Mouse (Mus musculus): ENCODE measurements around the gene Kbtbd4. TPM values are rescaled to one million over a fixed set of nuclear protein-coding genes. Genes with fewer than 3 reads are reported as not detected.

Gene Kbtbd4
- polyA plus RNA-seq, 1 experiment from 2014 or later = 58.0 TPM

DNA sequence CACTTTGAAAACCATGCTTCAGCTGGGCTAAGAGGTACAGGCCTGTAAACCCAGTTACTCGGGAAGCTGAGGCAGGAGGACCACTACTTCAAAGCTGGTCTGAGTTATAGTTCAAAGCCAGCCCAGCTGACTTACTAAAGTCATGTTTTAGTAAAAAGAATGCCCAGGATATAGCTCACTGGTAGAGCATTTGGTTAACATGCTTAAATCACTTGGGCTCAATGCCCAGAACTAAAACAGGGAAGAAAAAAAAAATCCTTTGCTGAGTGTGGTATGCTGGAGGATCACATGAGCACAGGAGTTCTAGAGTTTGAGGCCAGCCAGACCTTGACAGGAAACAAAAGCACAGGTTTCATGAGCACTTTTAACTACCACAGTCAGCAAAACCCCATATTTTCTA, 7.1 kb downstream of the Kbtbd4 start:
- H3K27me3 ChIP-seq = no peaks in the 10 kb centered on the region
- no peak for ATAC-seq (ENCODE audit: low FRiP score, low read depth)
- H3K27ac ChIP-seq (replicated peaks) = no peak overlapping the region
- peaks cover 35% of the 10 kb centered on the region for H3K4me1 ChIP-seq (replicated peaks)
- H3K4me3 ChIP-seq = no peak overlapping the region
- peaks cover 61% of the 10 kb centered on the region for H3K36me3 ChIP-seq
- H3K9ac ChIP-seq = no peak overlapping the region
- no peak overlapping the region for H3K4me2 ChIP-seq
- WGBS = 89% methylated on average over 1 of the region's 1 CpGs
- H3K9me3 ChIP-seq = no peaks in the 10 kb centered on the region

DNA sequence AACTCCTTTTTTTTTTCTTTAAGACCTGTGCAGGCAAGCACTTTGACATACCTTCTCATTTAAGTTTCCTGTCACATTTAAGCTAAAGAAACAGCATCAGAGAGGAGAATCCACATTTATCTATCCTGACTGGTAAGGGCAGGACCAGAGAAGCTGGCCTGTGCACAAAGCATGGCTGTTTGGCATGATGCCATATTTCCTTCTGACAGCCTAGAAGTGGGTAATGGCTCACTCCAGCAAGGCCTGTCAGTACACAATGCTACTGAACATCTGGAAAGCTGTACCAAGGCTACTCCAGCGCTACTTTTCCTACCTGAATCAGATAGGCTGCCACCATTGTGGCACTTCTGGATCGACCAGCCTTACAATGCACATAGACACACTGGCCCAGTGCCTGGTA, 9.1 kb downstream of the Kbtbd4 start:
- Histone ChIP-seq H3K27me3 (no peaks in the 10 kb centered on the region), H3K4me2 (no peak overlapping the region), H3K27ac (replicated peaks) (no peak overlapping the region), H3K4me3 (no peak overlapping the region), H3K36me3 (peaks cover 47% of the 10 kb centered on the region), H3K4me1 (replicated peaks) (peaks cover 40% of the 10 kb centered on the region), H3K9ac (no peak overlapping the region), H3K9me3 (no peaks in the 10 kb centered on the region)
- no peak for ATAC-seq (ENCODE audit: low FRiP score, low read depth)
- 65% methylated on average over 2 of the region's 2 CpGs for WGBS

DNA sequence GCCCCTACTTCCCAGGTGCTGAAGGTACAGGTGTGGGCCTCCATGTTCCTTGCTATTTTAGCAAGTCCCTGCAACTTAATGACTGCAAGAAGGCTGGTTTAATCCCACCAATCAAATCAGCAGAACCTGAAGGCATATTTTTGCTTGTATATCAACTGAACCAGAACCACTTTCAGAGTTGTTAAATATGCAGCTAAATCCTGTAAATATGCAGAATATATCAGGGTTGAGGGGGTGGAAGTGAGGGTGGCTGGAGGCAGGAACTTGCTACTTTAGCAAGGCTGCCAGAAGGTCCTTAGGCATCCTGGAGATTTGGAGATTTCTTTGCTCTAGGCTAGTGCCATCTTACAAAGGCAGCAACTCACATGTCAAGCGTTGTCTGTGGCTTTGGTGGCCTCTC, 11.0 kb downstream of the Kbtbd4 start:
- peaks cover 31% of the 10 kb centered on the region for H3K36me3 ChIP-seq
- peaks cover 40% of the 10 kb centered on the region for H3K4me1 ChIP-seq (replicated peaks)
- no peak overlapping the region for H3K4me3 ChIP-seq
- WGBS = 48% methylated on average over 1 of the region's 1 CpGs
- peak overlapping the region; percentile 95; the same call in 1 of the 2 replicates for H3K9ac ChIP-seq
- ATAC-seq (ENCODE audit: low FRiP score, low read depth) = no peak
- peak overlapping the region; percentile 96; the same call in 1 of the 2 replicates for H3K4me2 ChIP-seq
- no peak overlapping the region for H3K27ac ChIP-seq (replicated peaks)
- H3K27me3 ChIP-seq = no peaks in the 10 kb centered on the region
- H3K9me3 ChIP-seq = no peaks in the 10 kb centered on the region

DNA sequence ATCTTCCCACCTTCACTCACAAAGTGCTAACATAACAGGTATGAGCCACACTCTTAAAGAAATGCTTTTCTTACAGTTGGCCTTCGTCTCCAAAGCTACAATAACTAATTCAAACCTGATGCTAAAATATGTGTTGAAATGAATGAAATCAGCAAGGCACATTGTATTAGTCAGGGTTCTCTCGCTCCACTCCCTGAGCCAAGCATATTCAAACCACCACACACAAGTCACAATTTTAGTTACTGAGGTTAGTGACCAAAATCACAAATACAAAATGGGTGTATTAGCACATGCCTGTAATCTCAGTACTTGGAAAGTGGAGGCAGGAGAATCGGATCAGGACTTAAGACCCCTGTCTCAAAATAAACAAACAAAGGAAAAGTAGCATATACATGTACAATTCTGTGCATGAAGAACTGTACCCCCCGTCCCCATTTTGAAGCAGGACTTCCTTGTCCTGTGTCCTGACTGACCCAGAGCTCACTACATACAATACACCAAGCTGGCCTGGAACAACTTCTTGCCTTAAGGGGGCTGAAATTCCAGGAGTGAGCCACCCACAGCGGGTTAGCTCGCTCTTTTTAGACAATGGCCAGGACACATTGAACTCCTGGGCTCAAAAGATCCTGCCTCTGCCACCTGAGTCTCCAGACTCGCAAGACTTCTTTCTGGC, 12.2 kb downstream of the Kbtbd4 start:
- Histone ChIP-seq H3K36me3 (peaks cover 19% of the 10 kb centered on the region), H3K9ac (peak overlapping the region; percentile 95), H3K4me2 (peak overlapping the region; percentile 96), H3K9me3 (no peaks in the 10 kb centered on the region), H3K4me1 (replicated peaks) (peaks cover 40% of the 10 kb centered on the region), H3K27ac (replicated peaks) (peak overlapping the region; percentile 94), H3K4me3 (peak overlapping the region; percentile 79), H3K27me3 (no peaks in the 10 kb centered on the region)
- WGBS = 31% methylated on average over 7 of the region's 7 CpGs
- no peak for ATAC-seq (ENCODE audit: low FRiP score, low read depth)

GRCm38 (mm10) chr2:90917233-90917998, 12.9 kb downstream of the Kbtbd4 start:
- Histone ChIP-seq H3K9ac (peak overlapping the region; percentile 95), H3K4me1 (replicated peaks) (peaks cover 40% of the 10 kb centered on the region), H3K4me2 (peak overlapping the region; percentile 96), H3K27ac (replicated peaks) (peak overlapping the region; percentile 94), H3K9me3 (no peaks in the 10 kb centered on the region), H3K4me3 (peak overlapping the region; percentile 79), H3K36me3 (peaks cover 14% of the 10 kb centered on the region), H3K27me3 (no peaks in the 10 kb centered on the region)
- peak; percentile 86 for ATAC-seq (ENCODE audit: low FRiP score, low read depth)
- WGBS = under 1% methylated on average over 66 of the region's 73 CpGs

DNA sequence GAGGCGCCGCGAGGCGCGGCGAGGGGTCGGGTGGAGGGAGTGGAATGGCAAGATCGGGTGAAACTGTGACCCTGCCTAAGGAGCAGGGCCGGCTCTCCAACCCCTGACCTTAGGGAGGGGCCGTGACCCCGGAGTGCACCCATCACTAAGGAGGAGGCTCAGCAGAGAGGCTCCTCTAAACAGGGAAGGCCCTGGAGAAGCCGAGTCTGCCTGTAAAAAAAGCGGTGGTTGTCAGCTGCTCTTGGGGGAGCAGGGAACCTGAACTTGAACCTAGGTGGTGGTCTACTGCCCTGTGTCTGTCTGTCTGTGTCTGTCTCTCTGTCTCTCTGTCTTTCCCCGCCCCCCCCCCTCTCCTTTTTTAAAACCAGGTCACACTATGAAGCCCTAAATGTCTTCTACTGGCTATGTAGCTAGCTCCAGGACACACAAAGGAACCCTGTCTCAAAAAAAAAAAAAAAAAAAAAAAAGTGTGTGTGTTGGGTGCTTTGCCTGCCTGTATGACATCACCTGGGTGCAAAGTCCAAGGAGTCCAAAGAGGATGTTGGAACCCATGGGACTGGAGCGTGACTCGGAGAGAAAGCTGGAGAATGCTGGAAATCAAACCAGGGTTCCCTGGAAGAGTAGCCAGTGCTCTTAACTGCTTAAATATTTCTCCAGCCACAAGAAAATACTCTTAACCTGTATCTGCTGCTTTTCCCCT, 13.6 kb downstream of the Kbtbd4 start:
- Histone ChIP-seq H3K9me3 (no peaks in the 10 kb centered on the region), H3K27me3 (no peaks in the 10 kb centered on the region), H3K9ac (peak overlapping the region; percentile 95), H3K36me3 (peaks cover 8% of the 10 kb centered on the region), H3K4me1 (replicated peaks) (peaks cover 40% of the 10 kb centered on the region), H3K4me2 (peak overlapping the region; percentile 96), H3K4me3 (peak overlapping the region; percentile 79), H3K27ac (replicated peaks) (peak overlapping the region; percentile 94)
- ATAC-seq (ENCODE audit: low FRiP score, low read depth) = peak; percentile 69
- WGBS = 12% methylated on average over 15 of the region's 16 CpGs

GRCm38 (mm10) chr2:90921178-90921577, 16.6 kb downstream of the Kbtbd4 start:
- H3K4me3 ChIP-seq = no peak overlapping the region
- H3K4me2 ChIP-seq = no peak overlapping the region
- no peak for ATAC-seq (ENCODE audit: low FRiP score, low read depth)
- H3K9ac ChIP-seq = no peak overlapping the region
- H3K36me3 ChIP-seq = no peaks in the 10 kb centered on the region
- no peaks in the 10 kb centered on the region for H3K27me3 ChIP-seq
- H3K9me3 ChIP-seq = no peaks in the 10 kb centered on the region
- peaks cover 21% of the 10 kb centered on the region for H3K4me1 ChIP-seq (replicated peaks)
- WGBS = 95% methylated on average over 1 of the region's 1 CpGs
- no peak overlapping the region for H3K27ac ChIP-seq (replicated peaks)

- Histone ChIP-seq H3K9me3 (no peaks in the 10 kb centered on the region), H3K4me3 (no peak overlapping the region), H3K4me1 (replicated peaks) (peaks cover 10% of the 10 kb centered on the region), H3K36me3 (no peaks in the 10 kb centered on the region), H3K4me2 (no peak overlapping the region), H3K9ac (no peak overlapping the region), H3K27me3 (no peaks in the 10 kb centered on the region), H3K27ac (replicated peaks) (no peak overlapping the region)
- no peak for ATAC-seq (ENCODE audit: low FRiP score, low read depth)
- WGBS = 97% methylated on average over 2 of the region's 2 CpGs
Observed at GRCm38 (mm10) chr2:90922636-90923035, 18.1 kb downstream of the Kbtbd4 start.

DNA sequence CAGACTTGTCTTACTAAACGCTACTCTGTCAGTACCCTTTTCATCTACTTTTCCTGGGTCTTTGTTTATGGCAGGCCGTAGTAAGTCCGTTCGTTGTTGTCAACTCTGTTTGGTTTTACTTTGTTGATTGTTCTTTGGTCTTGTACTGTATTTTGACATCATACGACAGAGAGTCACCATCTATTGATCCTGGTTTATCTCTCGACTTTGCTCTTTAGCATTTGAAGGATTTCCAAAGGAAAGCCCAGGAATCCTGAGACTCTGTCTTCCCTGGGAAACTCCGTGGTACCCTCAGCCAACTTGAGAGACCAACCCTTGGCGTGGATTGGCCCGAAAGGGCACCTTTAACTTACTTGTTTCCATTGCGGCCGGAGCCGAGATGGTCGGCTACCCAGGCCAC, 24.0 kb downstream of the Kbtbd4 start:
- WGBS = 88% methylated on average over 13 of the region's 13 CpGs
- Histone ChIP-seq H3K4me2 (no peak overlapping the region), H3K9me3 (no peaks in the 10 kb centered on the region), H3K36me3 (no peaks in the 10 kb centered on the region), H3K9ac (no peak overlapping the region), H3K27ac (replicated peaks) (no peak overlapping the region), H3K27me3 (no peaks in the 10 kb centered on the region), H3K4me3 (no peak overlapping the region), H3K4me1 (replicated peaks) (no peaks in the 10 kb centered on the region)
- no peak for ATAC-seq (ENCODE audit: low FRiP score, low read depth)

GRCm38 (mm10) chr2:90931829-90932228, 27.3 kb downstream of the Kbtbd4 start:
- Histone ChIP-seq H3K27ac (replicated peaks) (no peak overlapping the region), H3K9ac (no peak overlapping the region), H3K36me3 (no peaks in the 10 kb centered on the region), H3K4me3 (no peak overlapping the region), H3K9me3 (no peaks in the 10 kb centered on the region), H3K27me3 (no peaks in the 10 kb centered on the region), H3K4me2 (no peak overlapping the region), H3K4me1 (replicated peaks) (no peaks in the 10 kb centered on the region)
- ATAC-seq (ENCODE audit: low FRiP score, low read depth) = no peak
- 80% methylated on average over 8 of the region's 8 CpGs for WGBS

- WGBS = 64% methylated on average over 2 of the region's 2 CpGs
Observed at GRCm38 (mm10) chr2:90932273-90932672, 27.7 kb downstream of the Kbtbd4 start.

DNA sequence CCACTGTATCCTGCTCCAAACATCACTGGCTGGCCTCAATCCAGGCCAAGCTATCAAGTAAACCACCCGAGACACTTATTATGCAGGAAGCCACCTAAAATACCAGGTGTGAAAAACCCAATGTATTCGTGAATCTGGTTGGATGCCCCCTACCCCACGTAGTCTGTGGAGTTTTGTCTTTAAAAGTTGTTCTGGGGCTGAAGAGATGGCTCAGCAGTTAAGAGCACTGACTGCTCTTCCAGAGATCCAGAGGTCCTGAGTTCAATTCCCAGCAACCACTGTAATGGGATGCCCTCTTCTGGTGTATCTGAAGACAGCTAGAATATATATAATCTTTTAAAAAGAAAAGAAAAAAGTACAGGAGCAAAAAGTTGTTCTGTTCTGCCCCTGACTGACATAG, 33.8 kb downstream of the Kbtbd4 start:
- WGBS = 76% methylated on average over 3 of the region's 3 CpGs
- Histone ChIP-seq H3K27me3 (no peaks in the 10 kb centered on the region), H3K4me1 (replicated peaks) (peaks cover 30% of the 10 kb centered on the region), H3K36me3 (no peaks in the 10 kb centered on the region), H3K4me2 (no peak overlapping the region), H3K27ac (replicated peaks) (no peak overlapping the region), H3K9me3 (no peaks in the 10 kb centered on the region), H3K4me3 (no peak overlapping the region), H3K9ac (no peak overlapping the region)
- no peak for ATAC-seq (ENCODE audit: low FRiP score, low read depth)

More at GRCm38 (mm10) chr2:90932273-90932672, 27.7 kb downstream of the Kbtbd4 start:
- Histone ChIP-seq H3K9me3 (no peaks in the 10 kb centered on the region), H3K9ac (no peak overlapping the region), H3K4me2 (no peak overlapping the region), H3K4me3 (no peak overlapping the region), H3K27ac (replicated peaks) (no peak overlapping the region), H3K4me1 (replicated peaks) (no peaks in the 10 kb centered on the region), H3K27me3 (no peaks in the 10 kb centered on the region), H3K36me3 (no peaks in the 10 kb centered on the region)
- no peak for ATAC-seq (ENCODE audit: low FRiP score, low read depth)

Measured in hindbrain, embryonic 15.5 days (tissue).